9 mouse cellular contexts compared by ENCODE assay signal in the genomic region with DNA sequence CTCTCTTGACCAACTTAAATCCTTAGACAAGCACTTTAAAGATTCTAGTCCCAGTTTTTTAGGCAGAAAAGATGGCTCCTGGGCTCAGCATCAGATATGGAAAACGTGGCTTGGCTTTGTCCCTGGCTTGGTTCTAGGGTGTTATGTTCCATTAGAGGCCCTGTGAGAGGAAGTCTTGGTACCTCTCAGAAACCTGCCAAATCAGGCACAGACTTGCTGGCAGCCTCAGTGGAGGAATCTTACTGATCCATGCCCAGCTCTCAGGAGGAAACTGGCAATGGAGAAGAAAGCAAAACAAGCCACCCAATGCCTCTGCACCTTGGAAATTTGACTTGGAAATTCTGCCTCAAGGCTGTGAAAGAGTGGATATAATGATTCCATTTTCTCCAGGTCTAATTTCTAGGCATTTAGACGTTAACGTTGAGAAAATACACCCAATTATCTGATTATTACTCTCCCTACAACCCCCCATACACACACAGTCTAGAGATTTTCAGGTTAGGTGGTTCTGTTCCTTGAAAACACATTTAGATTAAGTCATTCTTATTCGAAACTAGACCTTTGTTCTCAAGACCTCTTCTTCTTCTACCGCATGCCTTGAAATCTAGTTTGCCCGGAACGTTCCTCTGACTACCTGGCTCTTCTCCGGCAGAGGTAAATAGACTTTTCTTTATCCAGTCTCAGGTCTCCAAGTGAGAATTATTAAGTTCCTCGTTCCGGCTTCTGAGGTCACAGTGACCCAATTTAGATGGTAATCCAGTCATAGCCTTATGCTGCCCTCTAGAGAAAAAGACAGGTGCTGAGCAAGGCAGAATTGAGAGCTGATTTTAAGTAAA. TPM values are rescaled to one million over a fixed set of nuclear protein-coding genes. Genes with fewer than 3 reads are reported as not detected.
DNase-seq lines count a peak whose midpoint lies in the region; ATAC-seq and TF ChIP-seq lines count a peak whose summit lies in the region.
"Had no signal": no experiment of that assay in that cellular context is flagged by ENCODE, and none has a peak within 500 bp of the region (broad histone marks: within the 10 kb centered on the region; RNA-seq: fewer than 3 reads in every experiment).

No protein-coding gene starts in this region.

- no peak overlapping the region for H3K9ac ChIP-seq in heart, adult 2 months (ENCODE audit: low read depth, low read length)
- H3K9ac ChIP-seq in embryonic facial prominence, embryonic 14.5 days (ENCODE audit: low read depth, low read length), result no peak overlapping the region
- no peak overlapping the region for H3K9ac ChIP-seq in hindbrain, embryonic 15.5 days
- no peak overlapping the region for H3K9ac ChIP-seq in lung, embryonic 14.5 days

- TF ChIP-seq CTCF in heart, adult 2 months (IDR thresholded peaks at IDR 0.05), result peak; percentile 85
- peak; percentile 69 for TF ChIP-seq CTCF in lung, embryonic 14.5 days (IDR thresholded peaks at IDR 0.05; ENCODE audit: low read depth)

- peak overlapping the region; percentile 7; the same call in 1 of the 2 replicates for H3K4me2 ChIP-seq in embryonic facial prominence, embryonic 14.5 days (ENCODE audit: low read depth, low read length)
- peak overlapping the region; percentile 30; the same call in 1 of the 2 replicates for H3K4me2 ChIP-seq in hindbrain, embryonic 15.5 days
- no peak overlapping the region for H3K4me2 ChIP-seq in lung, embryonic 14.5 days

- H3K79me2 ChIP-seq in heart, adult 2 months (replicated peaks; ENCODE audit: control insufficient read depth, insufficient read depth, low read length), result no peaks in the 10 kb centered on the region

- intact Hi-C loops in heart, adult 2 months (cut with DNase I), result loop anchor here (10.0 kb wide), 1 partner anchor 232 kb away; no protein-coding TSS in a partner anchor
- intact Hi-C loops in heart, postnatal 25 days (cut with DNase I), result no loop called here

- WGBS in heart, adult 2 months, result 38% methylated on average over 10 of the region's 10 CpGs
- 19% methylated on average over 10 of the region's 10 CpGs for WGBS in embryonic facial prominence, embryonic 14.5 days
- WGBS in hindbrain, embryonic 15.5 days, result 26% methylated on average over 10 of the region's 10 CpGs
- WGBS in lung, embryonic 14.5 days, result 38% methylated on average over 10 of the region's 10 CpGs

- peaks cover 1% of the 10 kb centered on the region for H3K4me1 ChIP-seq in heart, adult 2 months (ENCODE audit: control insufficient read depth, insufficient read depth, low read length)
- peaks cover 8% of the 10 kb centered on the region; the same call in 1 of the 2 replicates for H3K4me1 ChIP-seq in embryonic facial prominence, embryonic 14.5 days (ENCODE audit: control insufficient read depth, insufficient read depth, low read length)
- H3K4me1 ChIP-seq in hindbrain, embryonic 15.5 days (replicated peaks), result peaks cover 6% of the 10 kb centered on the region
- 0 out of 2 replicates have a peak, but pooled peaks cover 4% of the 10 kb centered on the region for H3K4me1 ChIP-seq in lung, embryonic 14.5 days (ENCODE audit: insufficient read depth)
- H3K4me1 ChIP-seq: megakaryocyte, embryonic 14.5 days had no signal

- TF ChIP-seq POLR2A in heart, adult 2 months (IDR thresholded peaks at IDR 0.05; ENCODE audit: insufficient read depth, low read depth, low read length), result no peak

- H3K9me3 ChIP-seq in embryonic facial prominence, embryonic 14.5 days (ENCODE audit: control insufficient read depth, low read length), result no peaks in the 10 kb centered on the region
- no peaks in the 10 kb centered on the region for H3K9me3 ChIP-seq in hindbrain, embryonic 15.5 days
- no peaks in the 10 kb centered on the region for H3K9me3 ChIP-seq in lung, embryonic 14.5 days (ENCODE audit: low read depth, low read length)
- H3K9me3 ChIP-seq: megakaryocyte, embryonic 14.5 days had no signal

- no peaks in the 10 kb centered on the region for H3K27me3 ChIP-seq in heart, adult 2 months (ENCODE audit: control insufficient read depth, insufficient read depth, low read length)
- no peaks in the 10 kb centered on the region for H3K27me3 ChIP-seq in embryonic facial prominence, embryonic 14.5 days (replicated peaks; ENCODE audit: control insufficient read depth, insufficient read depth, low read length)
- H3K27me3 ChIP-seq in hindbrain, embryonic 15.5 days, result no peaks in the 10 kb centered on the region
- H3K27me3 ChIP-seq in lung, embryonic 14.5 days (ENCODE audit: insufficient read depth, low read length), result no peaks in the 10 kb centered on the region
- H3K27me3 ChIP-seq: megakaryocyte, embryonic 14.5 days had no signal

- peak; percentile 90 for ATAC-seq in embryonic facial prominence, embryonic 14.5 days (ENCODE audit: low read depth)
- peak; percentile 78; the same call in 1 of the 2 replicates for ATAC-seq in hindbrain, embryonic 15.5 days (ENCODE audit: low FRiP score, low read depth)
- 0 out of 2 replicates have a peak, but pooled peaks have one; percentile 28 for ATAC-seq in lung, embryonic 14.5 days (ENCODE audit: insufficient read depth)

- H3K27ac ChIP-seq in heart, adult 2 months, result no peak overlapping the region
- H3K27ac ChIP-seq in embryonic facial prominence, embryonic 14.5 days (replicated peaks; ENCODE audit: low read depth, low read length), result peak overlapping the region; percentile 80
- peak overlapping the region; percentile 71 for H3K27ac ChIP-seq in hindbrain, embryonic 15.5 days (replicated peaks)
- H3K27ac ChIP-seq in lung, embryonic 14.5 days (ENCODE audit: low read depth), result peak overlapping the region; percentile 2; the same call in 1 of the 2 replicates

- no peak for TF ChIP-seq EP300 in heart, adult 2 months (IDR thresholded peaks at IDR 0.05; ENCODE audit: insufficient read depth, low read depth, low read length)

- no peaks in the 10 kb centered on the region for H3K36me3 ChIP-seq in heart, adult 2 months (ENCODE audit: control insufficient read depth, insufficient read depth, low read length)
- no peaks in the 10 kb centered on the region for H3K36me3 ChIP-seq in embryonic facial prominence, embryonic 14.5 days (ENCODE audit: control insufficient read depth, insufficient read depth, low read length)
- no peaks in the 10 kb centered on the region for H3K36me3 ChIP-seq in hindbrain, embryonic 15.5 days
- peaks cover 14% of the 10 kb centered on the region; the same call in 1 of the 2 replicates for H3K36me3 ChIP-seq in lung, embryonic 14.5 days (ENCODE audit: insufficient read depth)

- no peak overlapping the region for H3K4me3 ChIP-seq in heart, adult 2 months
- H3K4me3 ChIP-seq in embryonic facial prominence, embryonic 14.5 days (ENCODE audit: low read depth, low read length), result no peak overlapping the region
- no peak overlapping the region for H3K4me3 ChIP-seq in hindbrain, embryonic 15.5 days
- no peak overlapping the region for H3K4me3 ChIP-seq in lung, embryonic 14.5 days (ENCODE audit: low read depth, low read length)
- H3K4me3 ChIP-seq: megakaryocyte, embryonic 14.5 days had no signal

- no peak for DNase-seq in heart, adult 2 months
- no peak for DNase-seq in heart, postnatal 25 days (ENCODE audit: low spot score)
- peak; percentile 30 for DNase-seq in R1 (ENCODE audit: low read depth, low spot score)
- DNase-seq in embryonic facial prominence, embryonic 14.5 days (ENCODE audit: low spot score), result peak; percentile 90
- DNase-seq in lung, embryonic 14.5 days, result peak; percentile 87
- DNase-seq in retina, embryonic 14.5 days (ENCODE audit: low spot score), result peak; percentile 80
- no peak for DNase-seq in T-cell, adult 2 months (ENCODE audit: low spot score)

RNA-seq across cellular contexts. Expression of gene Nepro, which starts 7.6 kb away (rescaled TPM):
- 1 to 10 TPM; 4.0 to 4.9 TPM for total RNA-seq in heart, adult 2 months (2021)
- polyA plus RNA-seq in heart, adult 2 months (2012; rRNA removed), result 1.3 and 2.9 TPM in 2 replicates
- 1 to 10 TPM; 3.5 to 4.2 TPM for total RNA-seq in heart, postnatal 25 days (2021)
- 7.9 and 8.8 TPM in 2 replicates for polyA plus RNA-seq in embryonic facial prominence, embryonic 14.5 days (2014; fragmentation: Nextera tagmentation; extraction: Ambion mirVana)
- 4.3 and 4.4 TPM in 2 replicates for polyA plus RNA-seq in hindbrain, embryonic 15.5 days (2015; fragmentation: Nextera tagmentation; extraction: Ambion mirVana)
- 14.4 and 14.6 TPM in 2 replicates for polyA plus RNA-seq in lung, embryonic 14.5 days (2014; fragmentation: Nextera tagmentation; extraction: Ambion mirVana)

RNA-seq across cellular contexts. Expression of gene Gtpbp8, which starts 29.6 kb away (rescaled TPM):
- total RNA-seq in heart, adult 2 months (2021), result 1 to 10 TPM; 8.1 to 9.9 TPM
- polyA plus RNA-seq in heart, adult 2 months (2012; rRNA removed), result 3.2 and 4.4 TPM in 2 replicates
- 10 to 100 TPM in 1 of 2 experiments, 1 to 10 TPM in 1; 9.8 to 13.0 TPM for total RNA-seq in heart, postnatal 25 days (2021)
- 27.8 and 30.3 TPM in 2 replicates for polyA plus RNA-seq in embryonic facial prominence, embryonic 14.5 days (2014; fragmentation: Nextera tagmentation; extraction: Ambion mirVana)
- polyA plus RNA-seq in hindbrain, embryonic 15.5 days (2015; fragmentation: Nextera tagmentation; extraction: Ambion mirVana), result 38.2 and 38.6 TPM in 2 replicates
- 30.1 and 31.8 TPM in 2 replicates for polyA plus RNA-seq in lung, embryonic 14.5 days (2014; fragmentation: Nextera tagmentation; extraction: Ambion mirVana)

RNA-seq across cellular contexts. Expression of gene Cd200r1, which starts 49.0 kb away (rescaled TPM):
- total RNA-seq in heart, adult 2 months (2021), result under 1 TPM; 0.32 to 0.42 TPM
- polyA plus RNA-seq in heart, adult 2 months (2012; rRNA removed), result 0.23 and 0.82 TPM in 2 replicates
- under 1 TPM; 0.48 to 0.49 TPM for total RNA-seq in heart, postnatal 25 days (2021)
- 1.5 and 2.1 TPM in 2 replicates for polyA plus RNA-seq in embryonic facial prominence, embryonic 14.5 days (2014; fragmentation: Nextera tagmentation; extraction: Ambion mirVana)
- 0.44 and 0.63 TPM in 2 replicates for polyA plus RNA-seq in hindbrain, embryonic 15.5 days (2015; fragmentation: Nextera tagmentation; extraction: Ambion mirVana)
- polyA plus RNA-seq in lung, embryonic 14.5 days (2014; fragmentation: Nextera tagmentation; extraction: Ambion mirVana), result 1.0 and 1.3 TPM in 2 replicates

Comparison
In these comparisons a context has a peak if more than half of its experiments do, and no peak if none do; other contexts are left out.
1. DNase-seq: peak in R1 (single experiment), embryonic facial prominence, embryonic 14.5 days (single experiment), lung, embryonic 14.5 days (single experiment) and retina, embryonic 14.5 days (single experiment); none in heart, adult 2 months (0 of 2), heart, postnatal 25 days (single experiment) and T-cell, adult 2 months (single experiment).
2. ATAC-seq: peak in every context shown above with its lines; median percentile 90 in embryonic facial prominence, embryonic 14.5 days; 78 in hindbrain, embryonic 15.5 days; 28 in lung, embryonic 14.5 days.